Mouse (Mus musculus) CH12.LX (cell line): Measurements from ENCODE around the gene Abhd14b. TPM values are rescaled to one million over a fixed set of nuclear protein-coding genes. Genes with fewer than 3 reads are reported as not detected.

Experiments
- DNase-seq: peaks from one replicate; pipeline ENCODE4 v3.0.0-alpha.2; 2013; ENCODE audit errors: extremely low read depth
- H3K27ac ChIP-seq: 2 replicates; pipeline ENCODE4 v1.5.1; 2012; ENCODE audit warnings: low read depth, mild to moderate bottlenecking, control low read depth, moderate library complexity; ENCODE audit not compliant: insufficient read depth
- H3K27me3 ChIP-seq: replicated peaks from 2 replicates; pipeline ENCODE3; 2012; ENCODE audit warnings: inconsistent platforms
- H3K36me3 ChIP-seq, 2 experiments: replicated peaks in 1 of 2; 2 replicates each; pipeline versions ENCODE3 to v1.6.1; 2012; ENCODE audit warnings: inconsistent platforms in 1 of 2, low read length in 1 of 2, mild to moderate bottlenecking in 1 of 2, mixed read lengths in 1 of 2, moderate library complexity in 1 of 2; ENCODE audit not compliant: control insufficient read depth in 1 of 2, insufficient read depth in 1 of 2
- H3K4me1 ChIP-seq, 2 experiments: 2 replicates each; pipeline ENCODE4 v1.6.1; 2012; ENCODE audit warnings: inconsistent platforms in 1 of 2, moderate library complexity in 1 of 2; ENCODE audit not compliant: insufficient read depth in 2 of 2, control insufficient read depth in 1 of 2
- H3K4me2 ChIP-seq: 2 replicates; pipeline ENCODE4 v1.6.1; 2012; ENCODE audit warnings: low read depth, mild to moderate bottlenecking, control low read depth; ENCODE audit not compliant: poor library complexity, insufficient read depth, severe bottlenecking
- H3K4me3 ChIP-seq, 3 experiments: fragments of 150-350 bp in 1 of 3; sonication (generic) in 1 of 3; replicated peaks in 1 of 3; 2 replicates each; pipeline versions ENCODE3 to v1.5.1; 2011 to 2012; ENCODE audit warnings: low read depth in 2 of 3, low read length in 2 of 3, mild to moderate bottlenecking in 2 of 3, moderate library complexity in 2 of 3, control low read depth in 1 of 3, improper control_type of control experiment in 1 of 3, inconsistent platforms in 1 of 3, mixed read lengths in 1 of 3; ENCODE audit not compliant: poor library complexity in 1 of 3
- H3K79me2 ChIP-seq: replicated peaks from 2 replicates; pipeline ENCODE4 v1.6.1; 2012; ENCODE audit warnings: mild to moderate bottlenecking, moderate library complexity; ENCODE audit not compliant: control insufficient read depth, poor library complexity, insufficient read depth, severe bottlenecking; ENCODE audit errors: extremely low read depth
- H3K9ac ChIP-seq: 2 replicates; pipeline ENCODE4 v1.6.1; 2012; ENCODE audit warnings: low read depth, mild to moderate bottlenecking, control low read depth, moderate library complexity; ENCODE audit not compliant: insufficient read depth
- H3K9me3 ChIP-seq: replicated peaks from 2 replicates; pipeline ENCODE3; 2012; ENCODE audit warnings: low read length, inconsistent platforms, mixed read lengths
- BHLHE40 ChIP-seq: IDR thresholded peaks from 2 replicates; pipeline ENCODE4 v1.6.1; 2011; ENCODE audit warnings: mild to moderate bottlenecking, low read depth, low read length, improper control_type of control experiment
- CHD1 ChIP-seq: IDR thresholded peaks from 2 replicates; pipeline ENCODE4 v1.6.1; 2012; ENCODE audit warnings: low read depth, low read length, improper control_type of control experiment, inconsistent platforms
- CTCF ChIP-seq, 2 experiments: IDR thresholded peaks in 1 of 2; conservative IDR thresholded peaks in 1 of 2; 2 replicates each; pipeline ENCODE4 v1.5.1; 2011 to 2012; ENCODE audit warnings: low read depth in 2 of 2, low read length in 2 of 2, improper control_type of control experiment in 1 of 2, inconsistent platforms in 1 of 2, mild to moderate bottlenecking in 1 of 2, moderate library complexity in 1 of 2
- EP300 ChIP-seq: IDR thresholded peaks from 2 replicates; pipeline ENCODE4 v1.6.1; 2011; ENCODE audit warnings: low read length, improper control_type of control experiment
- ETS1 ChIP-seq: conservative IDR thresholded peaks from 2 replicates; pipeline ENCODE4 v1.6.1; 2012; ENCODE audit warnings: low read depth, mild to moderate bottlenecking, inconsistent platforms, low read length, improper control_type of control experiment, moderate library complexity
- GABPA ChIP-seq: IDR thresholded peaks from 2 replicates; pipeline ENCODE4 v1.6.1; 2012; ENCODE audit warnings: low read depth, low read length, improper control_type of control experiment, inconsistent platforms; ENCODE audit not compliant: insufficient replicate concordance
- HCFC1 ChIP-seq: IDR thresholded peaks from 2 replicates; pipeline ENCODE4 v1.6.1; 2012; ENCODE audit warnings: low read depth, mild to moderate bottlenecking, inconsistent platforms, low read length, improper control_type of control experiment
- JUN ChIP-seq: IDR thresholded peaks from 2 replicates; pipeline ENCODE4 v1.6.1; 2011; ENCODE audit warnings: low read depth, mild to moderate bottlenecking, low read length, improper control_type of control experiment, moderate library complexity; ENCODE audit not compliant: insufficient read depth
- JUND ChIP-seq: conservative IDR thresholded peaks from 2 replicates; pipeline ENCODE4 v1.6.1; 2011; ENCODE audit warnings: low read depth, low read length, improper control_type of control experiment
- MAX ChIP-seq: IDR thresholded peaks from 2 replicates; pipeline ENCODE4 v1.6.1; 2011; ENCODE audit warnings: low read length, improper control_type of control experiment
- MAZ ChIP-seq: IDR thresholded peaks from 2 replicates; pipeline ENCODE4 v1.6.1; 2012; ENCODE audit warnings: low read depth, mild to moderate bottlenecking, inconsistent platforms, low read length, improper control_type of control experiment, moderate library complexity
- MXI1 ChIP-seq: IDR thresholded peaks from 2 replicates; pipeline ENCODE4 v1.6.1; 2011; ENCODE audit warnings: mild to moderate bottlenecking, low read depth, low read length, improper control_type of control experiment
- NELFE ChIP-seq: IDR thresholded peaks from 2 replicates; pipeline ENCODE4 v1.6.1; 2011; ENCODE audit warnings: low read depth, low read length, improper control_type of control experiment
- NRF1 ChIP-seq: IDR thresholded peaks from 2 replicates; pipeline ENCODE4 v1.6.1; 2014; ENCODE audit warnings: low read depth, mild to moderate bottlenecking, inconsistent platforms, low read length, improper control_type of control experiment, moderate library complexity
- PAX5 ChIP-seq: IDR thresholded peaks from 2 replicates; pipeline ENCODE4 v1.6.1; 2012; ENCODE audit warnings: low read length, inconsistent platforms, mixed read lengths
- POLR2A ChIP-seq: IDR thresholded peaks from 2 replicates; pipeline ENCODE4 v1.6.1; 2011; ENCODE audit warnings: low read depth, mild to moderate bottlenecking, improper control_type of control experiment, low read length
- RCOR1 ChIP-seq: conservative IDR thresholded peaks from 2 replicates; pipeline ENCODE4 v1.6.1; 2012; ENCODE audit warnings: low read depth, mild to moderate bottlenecking, inconsistent platforms, low read length, improper control_type of control experiment
- SMC3 ChIP-seq: IDR thresholded peaks from 2 replicates; pipeline ENCODE4 v1.6.1; 2011; ENCODE audit warnings: low read depth, low read length, improper control_type of control experiment
- UBTF ChIP-seq: IDR thresholded peaks from 2 replicates; pipeline ENCODE4 v1.6.1; 2012; ENCODE audit warnings: low read depth, mild to moderate bottlenecking, inconsistent platforms, low read length, improper control_type of control experiment, moderate library complexity
- ZC3H11A ChIP-seq: IDR thresholded peaks from 2 replicates; pipeline ENCODE4 v1.6.1; 2012; ENCODE audit warnings: low read depth, mild to moderate bottlenecking, inconsistent platforms, low read length, improper control_type of control experiment
- ZKSCAN1 ChIP-seq: IDR thresholded peaks from 2 replicates; pipeline ENCODE4 v1.6.1; 2012; ENCODE audit warnings: low read depth, inconsistent platforms, low read length, improper control_type of control experiment, borderline replicate concordance
- ZNF384 ChIP-seq: IDR thresholded peaks from 2 replicates; pipeline ENCODE4 v1.6.1; 2012; ENCODE audit warnings: low read depth, low read length, improper control_type of control experiment, inconsistent platforms
- dilution Hi-C: fragments of 300-500 bp; cut with MboI; formaldehyde crosslinking; loops from 2 replicates; pipeline ENCODE4 v1.14.3; 2020; ENCODE audit warnings: low sequenced_read_pairs; ENCODE audit not compliant: extremely low pct_unique_long_range_greater_than_20kb, extremely low pct_ligation_motif_present
- in situ Hi-C: fragments of 300-500 bp; cut with MboI; formaldehyde crosslinking; loops from 3 replicates; pipeline ENCODE4 v1.14.3; 2019; ENCODE audit warnings: low sequenced_read_pairs, low pct_ligation_motif_present, low pct_unique_long_range_greater_than_20kb, mixed read lengths
- polyA plus RNA-seq: library from polyadenylated mRNA; unstranded; fragments of >175 nt; gene quantifications from 2 replicates; pipeline ENCODE4 v1.2.1, GENCODE M21; 2012; ENCODE audit warnings: low read depth; ENCODE audit not compliant: insufficient read length
- total RNA-seq, 2 experiments: library from RNA; depleted of rRNA; stranded (reverse); fragments of 300-350 nt in 1 of 2; fragments of >200 nt in 1 of 2; gene quantifications; 2 replicates each; pipeline ENCODE4 v1.2.3; 2012 to 2014

The Abhd14b gene
- total and polyA plus RNA-seq, 3 experiments: 2.9 to 5.4 (median 5.3) TPM

DNA sequence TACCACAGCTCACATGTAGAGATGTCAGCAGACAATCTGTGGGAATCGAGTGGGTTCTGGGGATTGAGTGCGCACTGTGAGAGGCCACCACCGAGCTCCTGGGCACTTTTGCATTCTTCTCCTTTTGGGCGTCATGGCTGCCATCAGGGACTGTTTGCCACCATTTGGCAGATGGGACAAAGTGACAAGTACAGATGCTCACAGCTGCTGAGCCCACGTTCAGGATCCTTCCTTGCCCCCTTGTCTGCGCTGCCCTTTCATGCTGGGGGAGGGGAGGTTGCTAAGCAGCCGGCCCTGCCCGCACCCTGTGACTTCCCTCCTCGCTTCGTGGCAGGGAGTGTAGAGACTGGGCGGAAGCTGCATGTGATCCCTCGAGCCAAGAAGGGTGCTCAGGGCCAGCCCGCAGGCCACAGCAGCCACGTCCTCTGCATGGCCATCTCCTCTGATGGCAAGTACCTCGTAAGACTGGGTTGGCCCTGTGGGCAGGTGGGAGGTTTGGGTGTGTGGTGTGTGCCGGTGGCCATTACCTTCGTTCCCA, 35.4 kb downstream of the Abhd14b start:
- Histone ChIP-seq H3K4me3 (no peak overlapping the region), H3K4me1 (peaks cover 6 to 33% of the 10 kb centered on the region in 2 experiments; a peak in 3 of 4 replicates), H3K4me2 (no peak overlapping the region), H3K9me3 (no peaks in the 10 kb centered on the region), H3K36me3 (peaks cover 59 to 77% of the 10 kb centered on the region in 2 experiments), H3K27me3 (no peaks in the 10 kb centered on the region), H3K27ac (no peak overlapping the region), H3K79me2 (peaks cover 21% of the 10 kb centered on the region), H3K9ac (no peak overlapping the region)
- no peak for TF ChIP-seq PAX5
- no peak for TF ChIP-seq ETS1
- no peak for TF ChIP-seq NRF1
- no peak for TF ChIP-seq UBTF
- TF ChIP-seq CTCF (conservative IDR thresholded peaks at IDR 0.05 in 1 of 2, IDR thresholded peaks at IDR 0.05 in 1 of 2; ENCODE audit: low read depth in 2 of 2, low read length in 2 of 2): no peak
- no peak for TF ChIP-seq ZNF384
- TF ChIP-seq GABPA: no peak
- no peak for TF ChIP-seq POLR2A
- TF ChIP-seq RCOR1: no peak
- no peak for TF ChIP-seq ZC3H11A
- no peak for TF ChIP-seq MAZ
- no peak for TF ChIP-seq NELFE
- DNase-seq: no peak
- in situ Hi-C loops (no loop called here), dilution Hi-C loops (no loop called here)

DNA sequence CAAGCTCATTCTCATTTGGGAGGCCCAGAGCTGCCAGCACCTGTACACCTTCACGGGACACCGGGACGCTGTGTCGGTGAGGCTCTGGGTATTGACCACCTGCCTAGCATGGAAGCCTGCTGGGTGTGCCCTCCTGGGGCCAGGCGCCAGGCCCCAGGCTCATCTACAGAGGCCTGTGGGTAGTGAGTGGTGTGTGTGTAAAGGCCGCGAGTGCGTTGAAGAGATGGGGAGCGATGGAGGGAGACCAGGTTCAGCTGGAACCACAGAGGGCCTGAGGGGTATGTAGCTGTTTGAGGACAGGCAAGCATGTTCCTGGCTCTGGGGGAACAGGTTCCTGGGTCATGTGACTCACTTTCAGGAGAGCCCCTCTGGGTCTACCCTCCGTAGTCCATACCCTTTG, 35.9 kb downstream of the Abhd14b start:
- in situ Hi-C loops (no loop called here), dilution Hi-C loops (no loop called here)
- TF ChIP-seq BHLHE40 (no peak), EP300 (no peak), ZKSCAN1 (no peak), HCFC1 (no peak), MXI1 (no peak), PAX5 (no peak), MAX (no peak), CHD1 (no peak), SMC3 (no peak), CTCF (conservative IDR thresholded peaks at IDR 0.05 in 1 of 2, IDR thresholded peaks at IDR 0.05 in 1 of 2; ENCODE audit: low read depth in 2 of 2, low read length in 2 of 2) (no peak), JUND (no peak), JUN (no peak), ZNF384 (no peak)
- Histone ChIP-seq H3K27ac (no peak overlapping the region), H3K4me2 (no peak overlapping the region), H3K79me2 (peaks cover 16% of the 10 kb centered on the region), H3K36me3 (peaks cover 59 to 77% of the 10 kb centered on the region in 2 experiments), H3K9me3 (no peaks in the 10 kb centered on the region), H3K9ac (no peak overlapping the region), H3K4me3 (no peak overlapping the region), H3K27me3 (no peaks in the 10 kb centered on the region), H3K4me1 (peaks cover 6 to 31% of the 10 kb centered on the region in 2 experiments; a peak in 3 of 4 replicates)
- no peak for DNase-seq
